Mouse (Mus musculus) left cerebral cortex, adult 9 months (tissue): ENCODE measurements around the gene Esrra.

Source experiments
- DNase-seq, 2 experiments: peaks; one replicate each; pipeline ENCODE4 v3.0.0; 2022; ENCODE audit warnings: low spot score in 2 of 2

Esrra gene

DNA sequence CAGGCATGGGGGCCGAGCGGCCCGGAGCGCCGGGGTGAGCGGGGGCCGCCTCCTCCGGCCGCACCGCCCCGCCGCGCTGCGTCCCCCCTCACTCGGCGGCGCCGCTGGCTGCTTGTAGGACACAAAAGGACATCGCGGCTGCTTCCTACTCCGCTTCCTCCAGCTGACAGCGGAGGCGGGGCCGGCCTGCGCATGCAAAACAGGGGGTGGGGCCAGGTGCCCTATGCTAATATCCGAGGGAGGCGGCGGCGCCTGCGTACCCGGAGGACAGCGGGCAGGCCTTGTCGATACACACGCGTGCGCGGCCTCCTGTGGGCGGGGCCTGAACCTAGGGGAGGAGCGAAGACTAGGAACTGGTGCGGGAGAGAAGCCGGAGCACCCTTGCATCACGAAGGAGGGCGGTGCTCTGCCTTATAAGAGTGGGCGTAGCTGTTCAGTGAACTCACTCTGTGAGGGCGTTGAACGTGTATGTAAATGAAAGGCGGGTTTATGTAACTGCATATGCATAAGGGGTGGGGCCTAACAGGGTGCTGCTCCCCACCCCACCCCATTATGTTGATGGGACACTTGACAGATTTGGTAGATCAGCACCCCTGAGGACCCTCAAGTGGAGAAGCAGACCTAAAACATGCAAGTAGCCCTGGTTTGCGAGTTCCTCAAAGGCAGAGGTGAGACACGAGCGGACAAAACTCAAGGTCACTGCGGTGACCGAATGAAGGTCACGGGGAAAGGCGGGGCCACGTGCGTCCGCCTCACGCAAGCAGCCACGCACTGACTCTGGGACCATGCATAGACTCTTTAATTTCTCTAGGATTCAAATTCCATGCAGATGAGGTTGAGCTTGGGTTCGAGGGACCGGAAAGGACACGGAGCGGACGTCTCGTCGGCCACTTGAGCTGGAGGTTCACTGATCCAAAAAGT lies at the start of gene Esrra:
TSS of gene Esrra (minus strand) at position 167 of the 921 bp plus-strand sequence.
- DNase-seq = peak; percentile 100

DNA sequence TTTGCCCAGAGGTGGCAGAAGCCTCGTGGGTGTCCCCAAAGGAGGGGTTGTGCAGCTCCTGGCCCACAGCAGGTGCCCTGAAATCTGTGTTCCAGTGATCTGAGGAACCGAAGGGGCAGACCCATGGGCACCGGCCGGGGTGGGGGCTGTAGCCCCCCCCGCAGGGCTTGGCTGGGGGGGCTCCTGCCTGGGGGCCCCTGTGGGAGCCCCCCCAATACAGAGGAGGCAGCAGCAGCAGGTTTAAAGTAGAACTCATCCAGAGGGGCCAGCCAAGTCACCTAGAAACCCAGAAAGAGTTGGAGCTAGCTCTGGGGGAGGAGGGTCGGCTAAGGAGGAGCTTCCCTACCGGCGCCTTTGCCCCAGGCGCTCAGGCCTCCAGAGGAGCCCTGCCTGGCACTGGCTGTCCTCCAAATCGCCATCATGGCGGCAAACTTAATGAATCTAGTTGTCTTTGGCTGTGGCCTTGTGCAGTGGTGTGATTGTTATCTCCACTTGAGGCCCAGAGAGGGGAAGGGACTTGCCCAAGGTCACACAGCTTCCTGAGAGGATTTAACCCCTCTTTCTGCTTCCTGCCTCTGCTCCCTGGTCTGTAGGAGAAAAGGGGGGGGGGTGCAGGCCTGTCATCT lies 49.0 kb upstream of the Esrra start:
- DNase-seq = no peak

DNA sequence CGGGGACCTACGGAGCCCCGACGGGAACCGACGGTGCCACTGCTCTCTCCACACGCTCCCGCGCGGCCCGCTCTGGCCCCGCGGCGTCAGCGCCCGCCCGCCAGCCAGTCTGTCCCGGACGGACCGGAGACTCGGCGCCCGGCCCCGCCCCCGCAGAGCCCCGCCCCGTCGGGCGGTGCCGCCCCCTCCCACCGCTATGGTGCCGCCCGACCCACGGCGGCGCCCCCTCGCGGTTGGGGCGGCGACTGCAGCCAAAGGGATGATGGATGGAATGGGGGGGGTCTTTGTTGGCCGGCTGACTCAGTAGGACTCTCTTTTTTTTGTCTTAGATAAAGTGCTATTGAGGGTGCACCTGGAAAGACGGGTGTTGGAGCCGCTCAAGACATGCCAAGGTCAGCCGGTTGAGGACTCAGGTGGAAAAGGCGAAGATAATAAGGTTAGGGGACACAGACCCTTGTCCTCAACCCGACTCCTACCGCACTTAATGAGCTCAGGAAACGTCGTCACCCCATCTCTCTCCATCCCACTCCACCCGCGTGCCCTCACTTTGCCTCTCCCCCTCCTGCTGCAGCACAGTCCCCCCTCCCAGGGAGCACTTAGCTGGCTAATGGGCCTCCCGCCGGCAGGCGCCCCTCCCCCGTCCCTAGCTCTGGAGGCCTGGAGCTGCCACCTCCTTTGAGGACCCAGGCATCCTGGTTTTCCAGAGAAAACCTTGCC lies 48.2 kb upstream of the Esrra start:
- DNase-seq = no peak

DNA sequence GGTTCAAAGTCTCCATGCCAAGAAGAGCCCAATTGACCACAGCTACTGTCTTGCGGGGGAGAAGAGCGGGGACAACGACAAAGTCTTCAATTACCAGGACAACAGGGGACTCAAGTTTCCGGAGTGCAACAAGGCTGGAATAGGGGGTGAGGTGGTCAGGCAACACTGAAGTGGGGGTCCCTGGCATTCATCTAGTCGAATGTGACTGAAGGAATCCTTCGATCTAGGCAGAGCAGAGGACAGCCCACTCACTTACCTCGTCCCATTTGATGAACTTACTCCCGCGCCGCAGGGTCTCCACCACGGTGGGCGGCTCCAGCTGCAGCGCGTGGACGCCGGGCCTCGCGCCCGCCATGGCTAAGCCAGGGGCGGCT lies 47.7 kb upstream of the Esrra start:
- DNase-seq = no peak

DNA sequence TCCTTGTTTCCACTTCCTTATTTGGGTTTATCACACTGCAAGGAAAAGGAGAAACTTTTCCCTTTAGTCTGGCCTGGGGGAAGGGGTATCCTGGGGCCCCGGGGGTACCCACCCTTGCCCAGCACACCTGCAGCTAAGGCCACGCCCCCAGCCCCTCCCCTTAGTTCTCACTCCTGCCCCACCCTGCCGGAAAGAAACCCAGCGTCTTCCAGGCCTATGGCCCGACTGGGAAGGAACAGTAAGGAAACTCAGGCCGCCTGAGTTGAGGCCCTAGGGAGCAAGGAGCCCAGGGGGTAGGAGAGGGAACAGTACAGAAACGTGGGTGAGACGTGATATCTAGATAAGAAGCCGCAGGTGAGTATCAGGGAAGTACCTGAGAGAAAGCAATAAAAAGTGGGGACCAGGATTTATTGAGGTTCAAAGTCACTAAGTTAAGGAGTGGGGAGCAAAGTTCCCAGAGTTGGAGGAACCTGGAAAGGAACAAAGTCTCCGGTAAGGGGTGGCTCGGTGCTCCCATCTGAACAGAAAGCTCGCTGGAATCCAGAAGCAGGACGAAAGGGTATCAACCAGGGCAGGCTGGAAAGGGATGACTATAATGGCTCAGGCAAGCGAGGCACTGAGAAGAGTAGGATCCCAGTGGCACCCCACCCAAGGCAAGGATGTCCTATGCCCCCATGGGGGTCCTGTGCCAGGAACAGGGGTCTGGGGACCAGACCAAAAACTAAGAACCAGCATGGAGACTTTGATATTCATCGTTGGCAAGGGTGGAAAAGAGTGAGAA lies 47.1 kb upstream of the Esrra start:
- DNase-seq = no peak

DNA sequence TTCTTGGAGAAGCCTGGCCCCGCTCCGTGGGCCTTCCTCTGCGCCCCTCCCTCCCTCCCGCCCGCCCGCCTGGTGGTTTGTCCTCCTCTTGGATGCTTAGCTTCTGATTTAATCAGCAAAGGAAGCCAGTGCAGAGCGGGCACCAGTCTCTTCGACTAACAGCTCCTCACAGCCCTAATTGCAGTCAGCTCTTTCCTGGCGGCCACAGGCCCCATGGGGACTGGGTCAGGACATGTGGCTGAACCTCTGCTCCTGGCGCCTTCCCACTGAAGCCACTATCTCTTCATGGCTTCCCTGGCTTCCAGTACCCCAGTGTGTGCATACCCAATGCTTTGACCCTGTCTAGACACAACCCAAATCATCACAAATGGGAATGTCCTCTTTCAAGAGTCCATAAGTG lies 34.8 kb upstream of the Esrra start:
- DNase-seq = no peak

DNA sequence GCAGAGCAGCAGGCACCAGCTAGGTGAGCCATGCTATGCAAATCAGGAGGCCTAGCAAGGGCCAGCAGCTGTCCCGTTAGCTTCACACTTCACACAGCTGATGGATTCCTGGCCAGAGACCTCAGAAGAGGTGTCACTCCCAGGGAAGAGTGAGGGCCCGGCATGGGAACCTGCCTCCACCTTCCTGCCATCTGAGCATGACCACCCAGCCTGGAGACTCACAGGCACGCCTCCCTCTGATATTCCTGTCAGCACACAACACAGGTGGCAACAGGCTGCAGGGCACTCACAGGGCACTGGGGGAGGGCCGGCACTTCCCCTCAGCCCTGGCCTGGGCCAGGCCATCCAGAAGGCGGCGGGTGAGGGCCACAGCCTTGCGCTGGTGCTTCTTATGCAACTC lies 33.8 kb upstream of the Esrra start:
- DNase-seq = no peak

DNA sequence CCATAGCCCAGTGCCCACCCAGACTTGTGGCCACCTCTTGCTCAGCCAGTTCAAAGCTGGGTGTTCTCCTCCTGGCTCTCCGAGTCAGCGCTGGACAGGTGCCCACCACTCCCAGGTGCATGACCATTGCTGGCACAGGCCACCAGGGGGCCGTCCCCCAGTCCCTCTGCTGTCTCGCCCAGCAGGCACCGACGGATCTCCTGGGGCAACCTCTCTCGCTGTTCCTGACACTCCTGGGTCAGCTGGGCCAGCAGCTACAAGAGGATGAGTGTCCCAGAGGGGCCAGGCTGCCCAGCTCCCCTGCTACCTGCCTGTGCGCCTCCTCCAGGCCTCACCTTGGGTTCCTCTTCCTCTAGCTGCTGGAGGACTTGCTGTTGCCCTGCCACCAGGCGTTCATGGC lies 32.4 kb upstream of the Esrra start:
- DNase-seq = no peak

DNA sequence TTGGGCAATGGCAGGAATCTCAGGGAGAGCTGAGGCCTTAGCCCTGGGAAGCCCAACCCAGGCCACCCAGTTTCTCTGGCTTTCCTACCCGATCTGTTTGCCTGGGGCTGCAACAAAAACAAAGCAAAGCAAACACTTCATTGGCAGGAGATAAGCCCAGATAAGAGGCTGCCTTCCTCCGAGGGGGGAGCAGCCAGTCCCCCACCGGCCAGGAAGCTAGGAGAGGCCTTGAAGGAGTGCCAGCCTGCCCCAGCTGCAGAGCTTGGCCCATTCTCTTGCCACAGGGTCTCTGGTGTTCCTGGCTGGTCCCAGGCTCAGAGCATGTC lies 31.1 kb upstream of the Esrra start:
- DNase-seq = no peak

DNA sequence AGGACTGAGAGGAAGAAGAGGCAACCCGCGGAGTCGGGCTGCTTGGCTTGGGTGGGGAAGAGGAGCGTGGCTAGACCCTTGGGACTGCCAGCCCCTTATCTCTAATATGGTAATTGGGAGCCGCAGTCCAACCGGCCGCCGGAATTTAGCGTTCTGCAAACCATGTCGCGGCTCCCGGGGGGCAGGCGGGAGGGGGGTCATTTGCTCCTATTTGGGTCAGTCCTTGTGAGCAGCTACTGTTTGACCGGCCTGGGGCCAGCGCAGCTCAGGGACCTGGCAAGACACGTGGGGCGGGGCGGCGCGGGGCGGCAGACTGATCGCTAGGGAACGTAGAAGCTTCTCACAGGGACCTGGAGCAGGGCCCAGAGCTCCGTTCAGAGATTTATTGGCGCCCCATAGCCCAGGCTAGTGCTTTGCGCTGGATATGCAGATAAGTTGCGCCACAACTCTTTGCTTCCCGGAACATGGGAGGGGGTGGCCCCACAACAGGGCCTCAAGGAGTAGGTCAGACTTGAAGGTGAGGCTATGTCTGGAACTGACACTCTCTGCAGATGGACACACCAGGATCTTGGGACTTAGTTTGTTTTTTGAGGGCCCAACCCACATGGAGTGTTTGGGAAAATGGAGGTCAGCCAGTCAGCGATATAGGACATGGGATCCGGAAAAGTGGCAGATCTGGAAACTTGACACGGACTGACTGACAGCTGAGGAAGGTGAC lies 30.5 kb upstream of the Esrra start:
- peak in 1 of 2 experiments; percentile 72 for DNase-seq

DNA sequence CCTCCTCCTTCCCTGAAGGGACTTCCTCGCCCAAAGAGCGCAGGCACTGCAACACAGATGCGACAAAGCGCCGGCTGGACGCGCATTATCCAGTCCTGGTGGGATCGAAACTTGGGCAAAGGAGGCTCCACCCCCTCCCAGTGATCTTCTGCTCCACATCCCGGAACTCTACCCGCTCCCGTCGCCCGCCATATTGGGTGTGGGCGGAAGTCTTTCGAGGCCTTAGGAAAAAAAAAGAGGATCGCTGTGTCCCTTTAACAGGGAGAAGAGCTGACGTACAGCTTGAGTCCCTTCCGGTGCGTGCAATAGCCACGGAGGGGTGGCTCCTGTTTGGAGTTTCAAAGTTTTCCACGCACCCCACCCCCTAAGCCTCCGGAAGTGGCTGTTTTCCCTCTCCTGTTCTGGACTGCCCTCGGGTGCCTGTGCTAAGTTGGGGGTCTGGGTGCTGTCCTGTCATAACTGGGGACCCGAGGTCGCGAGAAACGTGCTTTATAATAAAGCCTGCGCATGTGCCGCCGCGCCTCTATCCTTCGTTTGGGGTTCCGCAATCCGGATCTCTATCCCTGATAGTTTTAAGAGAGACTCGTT lies 29.9 kb upstream of the Esrra start:
- DNase-seq = peak; percentile 91 to 96

DNA sequence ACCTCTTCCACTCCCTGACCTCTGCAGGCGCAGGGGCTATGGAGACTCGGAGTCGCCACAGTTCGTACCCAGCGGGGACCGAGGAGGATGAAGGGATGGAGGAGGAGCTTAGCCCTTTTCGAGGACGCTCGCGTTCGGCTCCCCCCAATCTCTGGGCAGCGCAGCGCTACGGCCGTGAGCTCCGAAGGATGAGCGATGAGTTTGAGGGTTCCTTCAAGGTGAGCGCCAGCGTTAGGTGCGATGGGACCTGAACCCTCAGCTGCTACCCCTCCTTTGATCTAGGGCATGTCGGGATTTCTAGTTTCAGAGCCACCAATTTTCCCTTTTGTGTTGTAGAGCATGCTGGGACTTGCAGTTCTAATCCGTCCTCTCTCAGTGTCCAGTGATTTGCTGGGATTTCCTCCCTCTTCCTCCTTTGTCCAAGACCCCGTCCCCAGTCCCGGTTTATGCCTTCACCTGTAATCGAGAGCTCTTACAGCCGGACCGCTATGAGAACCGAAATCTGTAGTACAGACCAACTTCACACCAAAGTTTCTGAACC lies 29.1 kb upstream of the Esrra start:
- peak in 1 of 2 experiments; percentile 69 for DNase-seq

DNA sequence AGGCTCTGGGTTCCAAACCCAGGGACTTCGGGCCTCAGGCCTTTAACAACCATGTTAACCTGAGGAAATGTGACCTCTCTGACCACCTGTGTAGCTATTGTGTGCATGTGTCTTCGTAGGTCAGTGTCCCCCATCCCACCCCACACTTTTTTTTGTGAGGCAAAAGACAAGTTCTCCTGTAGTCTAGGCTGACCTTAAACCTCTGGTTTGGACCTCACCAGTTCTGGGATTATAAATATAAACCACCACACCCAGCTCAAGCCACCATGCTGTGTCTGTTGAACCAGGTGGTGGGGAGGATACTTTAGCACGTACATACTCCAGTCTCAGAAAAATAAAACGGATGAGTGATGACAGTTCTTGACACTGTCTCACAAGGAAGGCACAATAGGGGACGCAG lies 28.3 kb upstream of the Esrra start:
- DNase-seq = no peak

DNA sequence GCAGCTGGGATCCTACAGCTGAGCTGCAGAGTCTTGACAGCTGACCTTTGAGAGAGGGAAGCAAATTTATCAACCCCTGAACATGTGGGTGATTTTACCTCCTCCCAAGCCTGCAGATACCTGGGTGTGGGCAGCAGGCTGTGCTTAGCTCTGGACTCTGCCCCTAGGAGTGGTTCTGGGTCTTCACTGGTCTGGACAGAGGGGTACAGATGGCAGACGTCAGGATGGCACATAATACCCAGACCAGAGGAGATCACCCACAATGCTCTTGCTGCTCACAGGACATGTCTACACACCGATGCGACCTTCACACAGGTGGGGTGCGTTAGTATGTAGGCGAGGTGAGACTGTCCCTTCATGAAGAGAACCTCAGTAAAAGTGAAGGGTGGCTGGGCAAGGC lies 27.9 kb upstream of the Esrra start:
- no peak for DNase-seq

DNA sequence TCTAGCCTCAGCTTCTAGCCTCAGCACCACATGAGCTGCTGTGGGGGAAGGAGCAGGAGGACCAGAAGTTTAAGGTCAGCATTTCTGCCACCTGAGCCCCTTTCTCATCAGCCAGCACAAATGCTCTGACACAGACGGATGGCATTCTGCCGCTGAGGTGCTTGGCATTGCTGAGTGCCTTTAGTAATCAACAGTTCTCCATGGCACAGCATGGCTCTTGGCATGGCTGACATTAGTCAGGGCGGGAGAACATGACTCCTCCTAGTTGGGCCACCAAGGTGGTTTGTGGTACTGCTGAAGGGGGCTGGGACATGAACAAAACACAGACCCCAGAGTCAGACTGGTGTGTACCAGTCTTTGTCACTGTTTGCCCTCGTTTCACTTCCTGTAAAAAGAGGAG lies 26.6 kb upstream of the Esrra start:
- DNase-seq = no peak

DNA sequence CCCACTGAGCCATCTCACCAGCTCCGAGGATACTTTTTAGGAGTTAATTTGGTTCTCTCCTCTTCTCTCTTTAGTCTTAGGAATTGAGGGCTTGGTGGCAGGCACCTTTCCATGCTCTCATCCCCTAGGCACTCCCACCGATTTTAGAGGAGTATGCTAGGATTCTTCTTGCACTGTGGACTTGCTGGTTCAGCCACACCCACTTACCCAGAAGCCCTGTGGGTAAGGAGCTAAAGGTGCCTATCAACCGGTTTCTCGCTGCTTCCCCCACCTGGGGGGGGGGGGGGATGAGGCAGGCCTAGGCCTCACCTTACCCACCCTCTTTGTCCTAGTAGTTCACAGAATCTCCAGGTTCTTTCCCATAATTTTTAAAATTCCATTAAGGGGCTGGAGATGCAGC lies 26.1 kb upstream of the Esrra start:
- no peak for DNase-seq

DNA sequence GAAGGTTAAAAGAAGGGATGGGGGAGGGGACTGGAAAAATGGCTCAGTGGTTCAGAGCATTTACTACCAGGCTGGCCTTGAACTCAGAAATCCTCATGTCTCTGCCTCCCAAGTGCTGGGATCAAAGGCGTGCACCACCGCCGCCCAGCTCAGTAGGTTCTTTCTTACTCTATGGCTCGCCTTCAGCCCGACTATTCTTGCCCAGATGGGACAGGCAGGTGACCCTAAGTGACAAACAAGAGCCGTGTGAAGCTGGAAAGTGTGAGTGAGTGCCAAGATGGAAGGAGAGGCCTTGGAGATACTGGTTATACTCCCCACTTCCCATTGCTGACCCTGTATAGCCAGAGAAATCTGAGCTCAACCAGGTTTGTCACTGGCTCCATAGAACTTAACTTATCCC lies 22.1 kb upstream of the Esrra start:
- no peak for DNase-seq

DNA sequence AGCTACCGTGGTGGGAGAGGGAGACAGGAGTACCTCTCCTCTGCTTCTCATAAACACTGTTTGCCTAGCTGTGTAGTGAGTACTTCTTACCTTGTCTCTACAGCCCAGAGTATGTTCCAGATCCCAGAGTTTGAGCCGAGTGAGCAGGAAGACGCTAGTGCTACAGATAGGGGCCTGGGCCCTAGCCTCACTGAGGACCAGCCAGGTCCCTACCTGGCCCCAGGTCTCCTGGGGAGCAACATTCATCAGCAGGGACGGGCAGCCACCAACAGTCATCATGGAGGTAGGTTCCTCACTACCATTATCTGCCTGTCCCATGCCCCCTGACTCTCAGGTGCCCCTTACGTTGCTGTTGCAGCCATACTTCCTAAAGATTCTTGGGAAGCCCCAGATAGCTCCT lies 21.2 kb upstream of the Esrra start:
- no peak for DNase-seq

DNA sequence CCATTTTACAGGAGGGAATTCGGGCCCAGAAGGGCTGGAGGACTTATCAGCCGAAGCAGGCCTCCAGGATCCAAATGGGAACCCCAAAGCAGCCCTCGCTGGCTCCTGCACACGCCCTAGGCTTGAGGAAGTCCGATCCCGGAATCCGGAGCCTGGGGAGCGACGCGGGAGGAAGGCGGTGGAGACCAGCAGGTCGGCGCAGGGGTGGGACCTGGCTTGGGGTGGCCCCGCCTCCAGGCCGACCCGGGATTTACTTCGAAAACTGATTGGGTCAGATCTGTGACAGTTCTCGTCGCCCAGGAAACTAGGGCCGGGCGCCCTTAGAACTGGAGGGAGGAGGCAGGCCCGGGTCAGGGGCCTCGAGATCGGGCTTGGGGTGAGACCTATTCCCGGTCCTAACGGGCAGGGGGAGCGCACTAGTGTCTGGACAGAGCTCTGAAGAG lies 20.7 kb upstream of the Esrra start, which contains the start of gene Gpr137:
TSS of gene Gpr137 (minus strand) at position 232 of the 443 bp plus-strand sequence.
- DNase-seq = peak; percentile 91 to 95
